Mouse (Mus musculus): Measurements from ENCODE around the gene Zfp683. TPM values are rescaled to one million over a fixed set of nuclear protein-coding genes. Genes with fewer than 3 reads are reported as not detected.
A peak's percentile ranks its signal among the peaks of the same experiment; 100 is the strongest.

Gene Zfp683
- total RNA-seq (2022): under 1 TPM in 1 of 4 experiments, not detected in 3; 0.40 TPM

- no peak for DNase-seq
Observed at GRCm38 (mm10) chr4:134053538-134053937, at the start of gene Zfp683. Gene Zfp683, plus strand, starts transcription at chr4:134053838.

GRCm38 (mm10) chr4:134005581-134006358, 47.9 kb upstream of the Zfp683 start:
- no peak for DNase-seq

- no peak for DNase-seq
Observed at GRCm38 (mm10) chr4:134006845-134007244, 46.8 kb upstream of the Zfp683 start.

GRCm38 (mm10) chr4:134009709-134010108, 43.9 kb upstream of the Zfp683 start:
- no peak for DNase-seq

GRCm38 (mm10) chr4:134011450-134012414, 41.9 kb upstream of the Zfp683 start:
- DNase-seq: no peak

- DNase-seq: no peak
Observed at GRCm38 (mm10) chr4:134012858-134013528, 40.6 kb upstream of the Zfp683 start.

- DNase-seq: no peak
Observed at GRCm38 (mm10) chr4:134016208-134016607, 37.4 kb upstream of the Zfp683 start.

- no peak for DNase-seq
Observed at GRCm38 (mm10) chr4:134016767-134017166, 36.9 kb upstream of the Zfp683 start.

GRCm38 (mm10) chr4:134017201-134017865, 36.3 kb upstream of the Zfp683 start:
- DNase-seq: no peak

- no peak for DNase-seq
Observed at GRCm38 (mm10) chr4:134018038-134018778, 35.4 kb upstream of the Zfp683 start.

- DNase-seq: no peak
Observed at GRCm38 (mm10) chr4:134018779-134019145, 34.9 kb upstream of the Zfp683 start, which contains the start of gene Lin28a. Gene Lin28a, minus strand, starts transcription at chr4:134018841.

- DNase-seq: no peak
Observed at GRCm38 (mm10) chr4:134019210-134019609, 34.4 kb upstream of the Zfp683 start.

- DNase-seq: no peak
Observed at GRCm38 (mm10) chr4:134019641-134020351, 33.8 kb upstream of the Zfp683 start.

GRCm38 (mm10) chr4:134020621-134021020, 33.0 kb upstream of the Zfp683 start:
- peak; percentile 33 for DNase-seq

- DNase-seq: no peak
Observed at GRCm38 (mm10) chr4:134025802-134026201, 27.8 kb upstream of the Zfp683 start.

GRCm38 (mm10) chr4:134035953-134036352, 17.7 kb upstream of the Zfp683 start:
- peak; percentile 26 for DNase-seq

GRCm38 (mm10) chr4:134041317-134042123, 12.1 kb upstream of the Zfp683 start:
- no peak for DNase-seq

GRCm38 (mm10) chr4:134043041-134043440, 10.6 kb upstream of the Zfp683 start:
- no peak for DNase-seq

GRCm38 (mm10) chr4:134047648-134048047, 6.0 kb upstream of the Zfp683 start:
- DNase-seq: no peak

- no peak for DNase-seq
Observed at GRCm38 (mm10) chr4:134051912-134052311, 1.7 kb upstream of the Zfp683 start.

All from adrenal gland, adult 8-10 months (tissue).